Mouse (Mus musculus): ENCODE measurements around the gene Glud1. TPM values are rescaled to one million over a fixed set of nuclear protein-coding genes. Genes with fewer than 3 reads are reported as not detected.

The Glud1 gene
- total and polyA plus RNA-seq, 3 experiments, result 57.1 to 125 (median 92.3) TPM

GRCm38 (mm10) chr14:34362726-34363445 lies 52.4 kb downstream of the Glud1 start:
- Histone ChIP-seq H3K36me3 (ENCODE audit: control insufficient read depth in 1 of 2, insufficient read depth in 2 of 2, low read length in 2 of 2) (peaks cover 0 to 7% of the 10 kb centered on the region in 2 experiments; a peak in 2 of 4 replicates), H3K4me3 (ENCODE audit: control insufficient read depth in 1 of 2, insufficient read depth in 1 of 2, low read depth in 2 of 2, low read length in 2 of 2) (peak overlapping the region; percentile 65 to 72), H3K9me3 (replicated peaks; ENCODE audit: insufficient read depth, low read length) (no peaks in the 10 kb centered on the region), H3K4me1 (ENCODE audit: control insufficient read depth in 1 of 2, insufficient read depth in 2 of 2, low read length in 2 of 2) (peaks cover 5% of the 10 kb centered on the region in 2 experiments), H3K79me2 (ENCODE audit: control insufficient read depth, insufficient read depth, low read length, poor library complexity) (no peaks in the 10 kb centered on the region; the same call in 1 of the 2 replicates), H3K9ac (ENCODE audit: control insufficient read depth, low read depth, low read length, poor library complexity, severe bottlenecking) (peak overlapping the region; percentile 72), H3K27me3 (ENCODE audit: control insufficient read depth in 1 of 2, insufficient read depth in 2 of 2, low read length in 2 of 2) (no peaks in the 10 kb centered on the region), H3K27ac (ENCODE audit: control insufficient read depth, low read depth, low read length) (peak overlapping the region; percentile 79)
- TF ChIP-seq TAL1 (IDR thresholded peaks at IDR 0.05; ENCODE audit: low read length) (no peak), CHD2 (IDR thresholded peaks at IDR 0.05; ENCODE audit: low read length) (no peak), MAX (IDR thresholded peaks at IDR 0.05; ENCODE audit: low read length) (no peak; the same call in 1 of the 2 replicates), USF2 (IDR thresholded peaks at IDR 0.05; ENCODE audit: borderline replicate concordance in 1 of 2, insufficient read depth in 1 of 2, low read depth in 1 of 2, low read length in 2 of 2) (0 out of 4 replicates have a peak, but pooled peaks of 1 of the 2 experiments have one; percentile 21), SMC3 (IDR thresholded peaks at IDR 0.05; ENCODE audit: low read depth, low read length) (peak; percentile 79), RAD21 (IDR thresholded peaks at IDR 0.05; ENCODE audit: low read depth, low read length) (peak; percentile 91), USF1 (IDR thresholded peaks at IDR 0.05; ENCODE audit: low read depth, low read length) (peak; percentile 70), POLR2AphosphoS5 (IDR thresholded peaks at IDR 0.05; ENCODE audit: borderline replicate concordance, low read depth, low read length) (no peak), MAFK (IDR thresholded peaks at IDR 0.05; ENCODE audit: borderline replicate concordance, low read depth, low read length) (no peak), MEF2A (IDR thresholded peaks at IDR 0.05; ENCODE audit: extremely low read depth, insufficient replicate concordance, low read depth, low read length, poor library complexity, severe bottlenecking) (no peak), NELFE (IDR thresholded peaks at IDR 0.05; ENCODE audit: low read depth, low read length) (peak; percentile 25), MYC (IDR thresholded peaks at IDR 0.05; ENCODE audit: low read depth, low read length) (no peak; the same call in 1 of the 2 replicates), MAZ (IDR thresholded peaks at IDR 0.05; ENCODE audit: low read depth, low read length) (no peak), SIN3A (IDR thresholded peaks at IDR 0.05; ENCODE audit: low read length) (peak; percentile 43), ZC3H11A (IDR thresholded peaks at IDR 0.05; ENCODE audit: low read depth, low read length) (peak; percentile 84), TBP (IDR thresholded peaks at IDR 0.05; ENCODE audit: low read depth, low read length) (no peak), ZNF384 (IDR thresholded peaks at IDR 0.05; ENCODE audit: low read depth, low read length) (peak; percentile 52), EP300 (IDR thresholded peaks at IDR 0.05; ENCODE audit: low read depth in 1 of 2, low read length in 2 of 2) (no peak), CTCF (IDR thresholded peaks at IDR 0.05 in 2 of 3, conservative IDR thresholded peaks at IDR 0.05 in 1 of 3; ENCODE audit: control insufficient read depth in 1 of 3, insufficient read depth in 1 of 3, low read depth in 2 of 3, low read length in 3 of 3, poor library complexity in 1 of 3, severe bottlenecking in 1 of 3) (peak; percentile 63 to 90 (median 79)), JUND (IDR thresholded peaks at IDR 0.05; ENCODE audit: low read depth, low read length) (no peak), MXI1 (IDR thresholded peaks at IDR 0.05; ENCODE audit: low read depth, low read length) (peak; percentile 70), E2F4 (IDR thresholded peaks at IDR 0.05; ENCODE audit: borderline replicate concordance, low read depth, low read length) (no peak), HCFC1 (IDR thresholded peaks at IDR 0.05; ENCODE audit: low read depth, low read length) (0 out of 2 replicates have a peak, but pooled peaks have one; percentile 1), UBTF (IDR thresholded peaks at IDR 0.05; ENCODE audit: borderline replicate concordance, insufficient read depth, low read depth, low read length) (no peak), MYB (IDR thresholded peaks at IDR 0.05; ENCODE audit: low read depth, low read length) (no peak), GATA1 (IDR thresholded peaks at IDR 0.05; ENCODE audit: low read depth, low read length) (no peak), ZMIZ1 (IDR thresholded peaks at IDR 0.05; ENCODE audit: low read depth, low read length) (no peak)
- peak; percentile 91 for DNase-seq (ENCODE audit: low read depth, low spot score)
